Mouse (Mus musculus) forebrain, embryonic 14.5 days (tissue): Measurements from ENCODE around the gene Gm7980. TPM values are rescaled to one million over a fixed set of nuclear protein-coding genes. Genes with fewer than 3 reads are reported as not detected.
"Not testable (repeated sequence)": the region's sequence is repeated elsewhere in the genome, so short reads cannot be mapped to it uniquely, and the experiment has no call there.

Experiments
- ATAC-seq: fragments of 200-750 bp; cut with Nextera tagmentation; 2 replicates; pipeline ENCODE4 v1.8.0; 2017; ENCODE audit warnings: mild to moderate bottlenecking, moderate library complexity
- DNase-seq: peaks from one replicate; pipeline ENCODE4 v3.0.0-alpha.2; 2015; ENCODE audit warnings: low spot score
- H3K27ac ChIP-seq: fragments of 300-500 bp; sonication (generic); 2 replicates; pipeline ENCODE4 v1.5.1; 2014; ENCODE audit warnings: low read depth, mild to moderate bottlenecking, control low read depth, low read length, moderate library complexity
- H3K27me3 ChIP-seq: fragments of 300-500 bp; sonication (generic); replicated peaks from 2 replicates; pipeline ENCODE4 v1.6.1; 2014; ENCODE audit warnings: low read length, control low read depth, mixed read lengths; ENCODE audit not compliant: control insufficient read depth, insufficient read depth
- H3K36me3 ChIP-seq: fragments of 300-500 bp; sonication (generic); 2 replicates; pipeline ENCODE4 v1.6.1; 2014; ENCODE audit warnings: low read length, control low read depth; ENCODE audit not compliant: control insufficient read depth, insufficient read depth
- H3K4me1 ChIP-seq: fragments of 300-500 bp; sonication (generic); 2 replicates; pipeline ENCODE4 v1.6.1; 2014; ENCODE audit warnings: antibody characterized with exemption, low read length, control low read depth; ENCODE audit not compliant: control insufficient read depth, insufficient read depth
- H3K4me2 ChIP-seq: fragments of 300-500 bp; sonication (generic); 2 replicates; pipeline ENCODE4 v1.6.1; 2014; ENCODE audit warnings: mild to moderate bottlenecking, control low read depth, low read length
- H3K4me3 ChIP-seq: fragments of 300-500 bp; sonication (generic); 2 replicates; pipeline ENCODE4 v1.5.1; 2014; ENCODE audit warnings: low read depth, low read length, control low read depth
- H3K9ac ChIP-seq: fragments of 300-500 bp; sonication (generic); 2 replicates; pipeline ENCODE4 v1.6.1; 2014; ENCODE audit warnings: mild to moderate bottlenecking, low read length, control low read depth, moderate library complexity
- H3K9me3 ChIP-seq: fragments of 300-500 bp; sonication (generic); replicated peaks from 2 replicates; pipeline ENCODE4 v1.6.1; 2016; ENCODE audit warnings: low read length, control low read depth, mixed read lengths; ENCODE audit not compliant: control insufficient read depth
- WGBS: fragments of 180-500 bp; shearing (Covaris S2); extraction: QIAGEN DNeasy Blood & Tissue Kit; methylation state at CpG from one replicate; pipeline ENCODE4 v1.1.7; 2014; 5-methylcytosine and 5-hydroxymethylcytosine counted together
- polyA plus RNA-seq: library from polyadenylated mRNA; unstranded; fragments of >200 nt; fragmentation: Nextera tagmentation; extraction: Ambion mirVana; gene quantifications from 2 replicates; pipeline ENCODE4 v1.2.1, GENCODE M21; 2014

Gene Gm7980
- polyA plus RNA-seq: not detected in 2 replicates

- WGBS: no CpG with 5 or more reads among the region's 2 CpGs
- not testable (repeated sequence) for ATAC-seq, H3K4me1 ChIP-seq
Observed at GRCm38 (mm10) chr14:41907190-41907589, at the start of gene Gm7980. Gene Gm7980, minus strand, starts transcription at chr14:41907290.

GRCm38 (mm10) chr14:41943695-41944094 lies 36.6 kb upstream of the Gm7980 start, which contains the start of gene 1700024B05Rik:
Gene 1700024B05Rik, plus strand, starts transcription at chr14:41943995.
- not testable (repeated sequence) for H3K27me3 ChIP-seq, ATAC-seq, H3K9ac ChIP-seq

More at GRCm38 (mm10) chr14:41907190-41907589, at the start of gene Gm7980:
- not testable (repeated sequence) for H3K4me3 ChIP-seq, H3K9ac ChIP-seq, H3K4me2 ChIP-seq, H3K9me3 ChIP-seq, DNase-seq, H3K27ac ChIP-seq, H3K27me3 ChIP-seq, H3K36me3 ChIP-seq

GRCm38 (mm10) chr14:41924649-41925048 lies 17.6 kb upstream of the Gm7980 start, which contains the start of gene 1700049E17Rik1:
Gene 1700049E17Rik1, plus strand, starts transcription at chr14:41924949.
- not testable (repeated sequence) for H3K27ac ChIP-seq, H3K4me3 ChIP-seq, H3K9me3 ChIP-seq, H3K36me3 ChIP-seq, DNase-seq, H3K4me1 ChIP-seq, H3K27me3 ChIP-seq, H3K4me2 ChIP-seq, ATAC-seq, H3K9ac ChIP-seq
- no CpG with 5 or more reads among the region's 1 CpGs for WGBS

More at GRCm38 (mm10) chr14:41943695-41944094, 36.6 kb upstream of the Gm7980 start, which contains the start of gene 1700024B05Rik:
- not testable (repeated sequence) for H3K36me3 ChIP-seq, H3K9me3 ChIP-seq, DNase-seq, H3K4me2 ChIP-seq, H3K4me3 ChIP-seq, H3K4me1 ChIP-seq, H3K27ac ChIP-seq
- WGBS: 87% methylated on average over 1 of the region's 2 CpGs

Other genes with a start within 250 kb of the Gm7980 start
- not detected in 2 replicates for gene Gm8068, start 205.4 kb downstream of the Gm7980 start, polyA plus RNA-seq
- gene Gm7929, start 156.7 kb downstream of the Gm7980 start, polyA plus RNA-seq: not detected in 2 replicates
- not detected in 2 replicates for gene Gm47189, start 134.8 kb downstream of the Gm7980 start, polyA plus RNA-seq
- gene 1700049E17Rik1, start 17.7 kb upstream of the Gm7980 start, polyA plus RNA-seq: not detected in 2 replicates
- not detected in 2 replicates for gene 1700024B05Rik, start 36.7 kb upstream of the Gm7980 start, polyA plus RNA-seq
- gene Gm6401, start 60.6 kb upstream of the Gm7980 start, polyA plus RNA-seq: not detected in 2 replicates
- gene Gm3543, start 76.0 kb upstream of the Gm7980 start, polyA plus RNA-seq: not detected in 2 replicates
- gene Gm7951, start 210.1 kb upstream of the Gm7980 start, polyA plus RNA-seq: not detected in 2 replicates